Mouse (Mus musculus) CH12F3 (cell line): ENCODE measurements around the gene Nxf1.

ENCODE experiments used
- in situ Hi-C: fragments of 300-500 bp; cut with MboI; formaldehyde crosslinking; loops from 2 replicates; pipeline ENCODE4 v1.14.3; 2020; ENCODE audit warnings: low sequenced_read_pairs

Gene Nxf1

DNA sequence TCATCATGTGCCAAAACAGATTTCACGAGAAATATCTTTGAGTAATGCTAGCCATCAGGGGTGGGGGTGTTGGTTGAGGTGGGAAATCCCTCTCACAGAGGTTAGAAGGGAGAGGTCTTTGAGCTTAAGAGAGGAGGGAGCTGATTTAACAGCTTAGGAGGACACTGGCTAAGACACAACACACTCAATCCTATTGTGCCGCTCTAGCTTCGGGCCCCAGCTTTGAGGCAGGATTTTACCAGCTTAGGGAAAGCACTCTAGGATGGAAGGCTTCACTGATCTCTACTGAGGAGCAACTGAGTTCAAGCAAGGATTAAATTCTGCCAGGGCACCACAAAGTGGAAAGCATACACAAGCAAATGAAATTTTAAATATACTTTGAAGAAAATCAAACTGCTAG lies 60.1 kb downstream of the Nxf1 start:
- in situ Hi-C loops: no loop called here

DNA sequence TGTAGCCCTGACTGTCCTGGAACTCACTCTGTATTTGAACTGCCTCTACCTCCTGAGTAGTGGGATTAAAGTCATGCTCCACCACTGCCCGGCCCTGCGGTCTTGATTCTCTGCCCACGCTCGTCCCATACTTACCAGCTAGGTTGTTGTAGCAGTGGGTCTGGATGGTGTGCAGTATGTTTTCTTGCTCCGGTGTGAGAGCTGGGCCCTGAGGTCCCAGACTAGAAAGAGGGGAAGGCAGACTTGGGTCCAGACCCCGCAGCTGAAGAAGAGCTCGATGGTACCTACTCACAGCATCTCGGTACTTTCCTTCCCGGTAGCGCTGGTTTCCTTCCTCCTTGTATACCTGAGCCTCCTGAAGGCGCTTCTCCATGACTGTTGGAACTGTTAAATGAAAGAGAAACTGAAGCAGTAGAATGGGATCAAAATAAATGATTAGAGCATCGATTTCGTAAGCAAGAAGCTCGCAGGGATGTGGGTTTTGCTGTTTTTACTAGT lies 61.5 kb downstream of the Nxf1 start:
- in situ Hi-C loops: no loop called here

DNA sequence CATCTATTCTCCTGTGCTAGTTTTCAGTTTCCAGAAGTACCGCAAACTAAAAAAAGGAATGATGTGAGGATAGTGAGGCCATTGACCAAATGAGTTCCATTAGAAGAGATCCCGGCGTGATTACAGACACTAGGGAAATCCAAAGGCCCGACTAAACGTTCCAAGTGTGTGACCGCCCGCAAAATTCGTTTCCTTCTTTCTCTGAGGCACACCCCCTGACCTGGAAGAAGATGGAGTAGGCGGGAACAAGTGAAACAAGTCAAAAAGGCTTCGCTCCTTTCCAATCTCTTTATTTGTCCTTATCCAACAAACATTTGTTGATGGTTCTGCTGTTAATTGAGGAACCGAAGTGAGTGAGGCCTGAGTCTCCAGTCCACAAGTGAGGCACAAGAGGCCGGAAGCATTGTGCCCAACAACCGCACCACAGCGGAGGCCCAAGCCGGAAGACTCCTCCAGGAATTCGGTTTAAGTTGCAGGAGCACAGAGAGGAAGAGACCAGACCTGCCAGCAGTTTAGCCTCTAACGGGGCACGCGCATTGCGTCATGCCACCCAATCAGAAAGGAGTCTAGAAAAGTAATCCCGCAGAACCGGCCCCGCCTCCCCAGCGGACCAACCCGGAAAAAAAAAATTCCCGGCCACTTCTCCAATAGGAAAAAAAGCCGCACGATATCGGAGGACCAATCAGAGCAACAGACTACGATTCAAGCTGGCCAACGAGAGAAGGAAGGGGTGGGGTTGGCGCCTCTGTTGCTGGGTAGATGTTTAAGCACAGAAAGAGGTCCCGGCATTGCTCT lies 62.1 kb downstream of the Nxf1 start, which contains the start of gene Ttc9c:
Ttc9c (minus strand) TSS at position 533 of the 795 bp plus-strand sequence.
- in situ Hi-C loops: no loop called here

DNA sequence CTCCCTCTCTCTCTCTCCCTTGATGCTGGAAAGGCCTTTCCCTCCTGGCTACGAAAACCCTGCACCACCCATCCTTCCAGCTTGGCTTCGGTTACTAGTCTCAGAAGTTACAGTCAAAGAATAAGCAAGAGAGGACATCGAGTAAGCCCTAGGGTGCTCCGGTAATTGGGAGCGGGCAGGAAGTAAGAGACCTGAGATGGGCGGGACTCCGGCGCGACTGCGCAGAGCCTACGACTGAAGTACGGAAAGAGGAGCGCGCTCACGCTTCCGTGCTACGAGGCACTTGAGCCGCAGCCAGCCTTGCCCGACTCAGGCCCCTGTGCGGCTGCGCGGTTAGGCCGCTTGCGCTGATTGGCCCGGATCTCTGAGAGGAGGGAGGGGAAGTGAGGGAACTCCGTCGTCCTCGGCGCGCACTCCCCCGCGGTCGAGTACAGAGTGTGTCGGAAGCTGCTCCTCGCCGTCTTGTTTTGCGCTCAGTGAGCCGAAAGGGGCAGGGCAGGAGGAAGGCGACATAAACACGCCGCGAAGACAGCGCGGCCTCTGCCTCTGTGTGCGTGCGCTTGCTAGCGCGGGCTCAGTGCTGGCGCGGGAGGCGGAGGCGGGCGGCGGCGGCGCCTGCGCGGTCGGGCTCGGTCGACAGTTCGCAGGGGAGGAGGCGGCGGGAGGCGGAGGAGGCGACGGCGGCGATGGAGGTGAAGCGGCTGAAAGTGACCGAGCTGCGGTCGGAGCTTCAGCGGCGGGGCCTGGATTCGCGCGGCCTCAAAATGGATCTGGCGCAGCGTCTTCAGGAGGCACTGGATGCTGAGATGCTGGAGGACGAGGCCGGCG lies 62.9 kb downstream of the Nxf1 start, which contains the start of gene Hnrnpul2:
Hnrnpul2 (plus strand) TSS at position 415 of the 828 bp plus-strand sequence.
- in situ Hi-C loops: no loop called here
